Mouse (Mus musculus) embryonic fibroblast, embryonic 13.5 days (primary cell): ENCODE measurements around the gene Kcnf1.

ENCODE experiments used
- CTCF ChIP-seq: IDR thresholded peaks from 2 replicates; pipeline ENCODE4 v1.5.1; 2011; ENCODE audit warnings: mild to moderate bottlenecking, control low read depth, low read length, moderate library complexity, borderline replicate concordance; ENCODE audit not compliant: insufficient read depth
- POLR2A ChIP-seq: IDR thresholded peaks from 2 replicates; pipeline ENCODE4 v1.6.1; 2011; ENCODE audit warnings: low read depth, mild to moderate bottlenecking, control low read depth, low read length, moderate library complexity

GRCm38 (mm10) chr12:17157558-17157957, 19.1 kb downstream of the Kcnf1 start:
- TF ChIP-seq CTCF, result no peak
- TF ChIP-seq POLR2A, result no peak
